ENCODE assay signal across 33 mouse cellular contexts in genomic region chr10:100524499-100525390, GRCm38 (mm10). TPM values are rescaled to one million over a fixed set of nuclear protein-coding genes. Genes with fewer than 3 reads are reported as not detected.
A peak's percentile ranks its signal among the peaks of the same experiment; 100 is the strongest.
DNase-seq lines count a peak whose midpoint lies in the region; ATAC-seq and TF ChIP-seq lines count a peak whose summit lies in the region.
"Had no signal": no experiment of that assay in that cellular context is flagged by ENCODE, and none has a peak within 500 bp of the region (broad histone marks: within the 10 kb centered on the region; RNA-seq: fewer than 3 reads in every experiment).

No protein-coding gene starts in this region.

- WGBS in liver, embryonic 15.5 days (ENCODE audit: insufficient replicate concordance) = 53% methylated on average over 9 of the region's 9 CpGs
- 88% methylated on average over 9 of the region's 9 CpGs for WGBS in lung, adult 2 months

- no peak for TF ChIP-seq CTCF in left cerebral cortex, adult 2 months (IDR thresholded peaks at IDR 0.05)
- no peak for TF ChIP-seq CTCF in lung, adult 2 months (IDR thresholded peaks at IDR 0.05; ENCODE audit: insufficient read depth, low read length)

- H3K9me3 ChIP-seq in liver, embryonic 15.5 days (replicated peaks) = no peaks in the 10 kb centered on the region
- H3K9me3 ChIP-seq: hindbrain, embryonic 12.5 days; intestine, embryonic 15.5 days; neural tube, embryonic 12.5 days had no signal

- H3K4me1 ChIP-seq in liver, embryonic 15.5 days (replicated peaks) = peaks cover 15% of the 10 kb centered on the region
- H3K4me1 ChIP-seq in lung, adult 2 months (ENCODE audit: control insufficient read depth, insufficient read depth, low read length) = no peaks in the 10 kb centered on the region
- H3K4me1 ChIP-seq: hindbrain, embryonic 12.5 days; intestine, embryonic 15.5 days; midbrain, embryonic 10.5 days; neural tube, embryonic 12.5 days had no signal

- peak overlapping the region; percentile 45 for H3K4me2 ChIP-seq in liver, embryonic 15.5 days
- H3K4me2 ChIP-seq: heart, embryonic 11.5 days; hindbrain, embryonic 12.5 days; intestine, embryonic 15.5 days; neural tube, embryonic 12.5 days had no signal

- H3K36me3 ChIP-seq in liver, embryonic 15.5 days (replicated peaks) = peaks cover 8% of the 10 kb centered on the region
- H3K36me3 ChIP-seq: intestine, embryonic 15.5 days had no signal

- H3K4me3 ChIP-seq in liver, embryonic 15.5 days (replicated peaks) = no peak overlapping the region
- no peak overlapping the region for H3K4me3 ChIP-seq in left cerebral cortex, adult 2 months
- no peak overlapping the region for H3K4me3 ChIP-seq in lung, adult 2 months (replicated peaks; ENCODE audit: extremely low read depth, low read depth, low read length)
- H3K4me3 ChIP-seq: hindbrain, embryonic 12.5 days; intestine, embryonic 15.5 days; midbrain, embryonic 10.5 days; neural tube, embryonic 12.5 days had no signal

- intact Hi-C loops in left cerebral cortex, adult 2 months (cut with DNase I) = no loop called here

- TF ChIP-seq POLR2A in lung, adult 2 months (IDR thresholded peaks at IDR 0.05; ENCODE audit: borderline replicate concordance, extremely low read depth, low read depth, low read length) = no peak

- no peak overlapping the region for H3K9ac ChIP-seq in liver, embryonic 15.5 days
- H3K9ac ChIP-seq: hindbrain, embryonic 12.5 days; intestine, embryonic 15.5 days; neural tube, embryonic 12.5 days had no signal

- H3K27ac ChIP-seq in liver, embryonic 15.5 days (replicated peaks) = peak overlapping the region; percentile 80
- H3K27ac ChIP-seq in left cerebral cortex, adult 2 months = no peak overlapping the region
- H3K27ac ChIP-seq: hindbrain, embryonic 12.5 days; hindbrain, postnatal 0 days; intestine, embryonic 15.5 days; midbrain, embryonic 10.5 days; neural tube, embryonic 12.5 days; stomach, postnatal 0 days had no signal

- no peaks in the 10 kb centered on the region for H3K27me3 ChIP-seq in liver, embryonic 15.5 days
- H3K27me3 ChIP-seq: hindbrain, embryonic 12.5 days; intestine, embryonic 15.5 days; neural tube, embryonic 12.5 days had no signal

- ATAC-seq in liver, embryonic 15.5 days (ENCODE audit: insufficient read depth) = peak; percentile 93
- ATAC-seq: forebrain, embryonic 14.5 days; hindbrain, postnatal 0 days; intestine, embryonic 15.5 days; lung, postnatal 0 days; midbrain, embryonic 16.5 days had no signal

- DNase-seq in c-Kit-positive CD71-positive TER-119-positive erythroid progenitor cells, embryonic 14.5 days (ENCODE audit: low spot score) = peak; percentile 70
- peak; percentile 7 for DNase-seq in liver
- no peak for DNase-seq in kidney, adult 8-10 months
- DNase-seq in embryo, embryonic 10 days (ENCODE audit: low spot score) = no peak
- DNase-seq in left cerebral cortex, adult 2 months (ENCODE audit: extremely low spot score in 1 of 2, low spot score in 2 of 2) = no peak
- no peak for DNase-seq in lung, adult 2 months
- DNase-seq: adrenal gland, adult 8-10 months; B cell, adult 2 months; cerebellum, adult 2 months; cerebellum, postnatal 25 days; embryo, embryonic 11 days; gastrocnemius, postnatal 14 days; heart, adult 18-20 months; heart, postnatal 36 days; kidney, adult 9 months; kidney, postnatal 14 days; layer of hippocampus, adult 9-11 months; lung, postnatal 4 days; right cerebral cortex, adult 18-20 months; spleen, adult 18-20 months; thymus, adult 2 months; thymus, postnatal 4 days had no signal

RNA-seq across cellular contexts. Expression of gene Cep290, which starts 37.4 kb away (rescaled TPM):
- 2.5 and 3.0 TPM in 2 replicates for polyA plus RNA-seq in liver, embryonic 15.5 days (2015; fragmentation: Nextera tagmentation; extraction: Ambion mirVana)
- 10 to 100 TPM; 17.9 to 19.0 TPM for total RNA-seq in left cerebral cortex, adult 2 months (2021)
- 0.29 and 0.82 TPM in 2 replicates for polyA plus RNA-seq in lung, adult 2 months (2012; rRNA removed)

RNA-seq across cellular contexts. Expression of gene Tmtc3, which starts 37.6 kb away (rescaled TPM):
- polyA plus RNA-seq in liver, embryonic 15.5 days (2015; fragmentation: Nextera tagmentation; extraction: Ambion mirVana) = 4.4 and 4.9 TPM in 2 replicates
- total RNA-seq in left cerebral cortex, adult 2 months (2021) = 10 to 100 TPM; 12.5 to 14.7 TPM
- polyA plus RNA-seq in lung, adult 2 months (2012; rRNA removed) = 6.8 and 9.8 TPM in 2 replicates

Comparison
In these comparisons a context has a peak if more than half of its experiments do, and no peak if none do; other contexts are left out.
1. DNase-seq: peak in c-Kit-positive CD71-positive TER-119-positive erythroid progenitor cells, embryonic 14.5 days (single experiment) and liver (single experiment); none in kidney, adult 8-10 months (0 of 2), embryo, embryonic 10 days (single experiment), left cerebral cortex, adult 2 months (0 of 2) and lung, adult 2 months (single experiment).